Mouse (Mus musculus): ENCODE data around the gene Ecpas. TPM values are rescaled to one million over a fixed set of nuclear protein-coding genes. Genes with fewer than 3 reads are reported as not detected.

The Ecpas gene
- polyA plus RNA-seq, 1 experiment from 2014 or later, result 23.9 TPM

DNA sequence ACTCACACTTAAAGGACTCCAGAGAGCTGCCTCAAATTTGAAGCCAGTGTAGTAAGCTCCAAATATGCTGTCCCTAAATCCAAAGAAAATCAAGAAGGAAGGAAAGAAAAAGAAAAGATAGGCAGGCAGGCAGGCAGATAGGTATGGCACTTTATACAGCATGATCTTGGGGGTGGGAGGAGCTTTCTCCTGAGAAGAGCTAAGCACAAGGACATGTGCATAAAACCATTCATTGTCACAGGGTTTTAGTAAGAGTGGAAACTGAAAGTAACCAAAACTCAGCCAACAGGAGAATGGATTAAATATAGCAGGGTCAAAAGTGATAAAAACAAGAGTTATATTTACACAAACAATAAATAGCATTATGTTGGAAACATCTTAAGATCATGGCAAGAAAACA lies 14.2 kb downstream of the Ecpas start:
- H3K9me3 ChIP-seq, result no peaks in the 10 kb centered on the region
- no peak for DNase-seq (ENCODE audit: low spot score)
- no peaks in the 10 kb centered on the region for H3K27me3 ChIP-seq (ENCODE audit: insufficient read depth, poor library complexity, severe bottlenecking)
- H3K4me3 ChIP-seq, result no peak overlapping the region
- no peaks in the 10 kb centered on the region for H3K36me3 ChIP-seq
- no peaks in the 10 kb centered on the region for H3K4me1 ChIP-seq (replicated peaks)
- no peak overlapping the region for H3K27ac ChIP-seq

GRCm38 (mm10) chr4:58897436-58897835 lies 15.1 kb downstream of the Ecpas start:
- Histone ChIP-seq H3K4me3 (no peak overlapping the region), H3K27ac (no peak overlapping the region), H3K27me3 (ENCODE audit: insufficient read depth, poor library complexity, severe bottlenecking) (no peaks in the 10 kb centered on the region), H3K4me1 (replicated peaks) (no peaks in the 10 kb centered on the region), H3K9me3 (no peaks in the 10 kb centered on the region), H3K36me3 (no peaks in the 10 kb centered on the region)
- WGBS, result 73% methylated on average over 4 of the region's 4 CpGs
- DNase-seq (ENCODE audit: low spot score), result no peak

- no peak for DNase-seq (ENCODE audit: low spot score)
- no peak overlapping the region for H3K4me3 ChIP-seq
- H3K36me3 ChIP-seq, result no peaks in the 10 kb centered on the region
- no peaks in the 10 kb centered on the region for H3K4me1 ChIP-seq (replicated peaks)
- 90% methylated on average over 7 of the region's 7 CpGs for WGBS
- H3K27ac ChIP-seq, result no peak overlapping the region
- no peaks in the 10 kb centered on the region for H3K27me3 ChIP-seq (ENCODE audit: insufficient read depth, poor library complexity, severe bottlenecking)
- no peaks in the 10 kb centered on the region for H3K9me3 ChIP-seq
These were observed 18.1 kb downstream of the Ecpas start for GRCm38 (mm10) chr4:58894399-58894798.

GRCm38 (mm10) chr4:58890035-58890782 lies 22.3 kb downstream of the Ecpas start:
- Histone ChIP-seq H3K4me3 (no peak overlapping the region), H3K36me3 (no peaks in the 10 kb centered on the region), H3K27me3 (ENCODE audit: insufficient read depth, poor library complexity, severe bottlenecking) (no peaks in the 10 kb centered on the region), H3K4me1 (replicated peaks) (no peaks in the 10 kb centered on the region), H3K9me3 (no peaks in the 10 kb centered on the region), H3K27ac (no peak overlapping the region)
- no peak for DNase-seq (ENCODE audit: low spot score)
- 90% methylated on average over 4 of the region's 4 CpGs for WGBS

- no peaks in the 10 kb centered on the region for H3K36me3 ChIP-seq
- H3K9me3 ChIP-seq, result no peaks in the 10 kb centered on the region
- DNase-seq (ENCODE audit: low spot score), result no peak
- H3K27me3 ChIP-seq (ENCODE audit: insufficient read depth, poor library complexity, severe bottlenecking), result no peaks in the 10 kb centered on the region
- no peak overlapping the region for H3K4me3 ChIP-seq
- H3K4me1 ChIP-seq (replicated peaks), result no peaks in the 10 kb centered on the region
- H3K27ac ChIP-seq, result no peak overlapping the region
- WGBS, result 94% methylated on average over 1 of the region's 1 CpGs
These were observed 24.0 kb downstream of the Ecpas start for GRCm38 (mm10) chr4:58888568-58888967.

- WGBS, result 96% methylated on average over 3 of the region's 3 CpGs
- no peak for DNase-seq (ENCODE audit: low spot score)
- no peaks in the 10 kb centered on the region for H3K27me3 ChIP-seq (ENCODE audit: insufficient read depth, poor library complexity, severe bottlenecking)
These were observed 24.9 kb downstream of the Ecpas start for GRCm38 (mm10) chr4:58887626-58888025.

DNA sequence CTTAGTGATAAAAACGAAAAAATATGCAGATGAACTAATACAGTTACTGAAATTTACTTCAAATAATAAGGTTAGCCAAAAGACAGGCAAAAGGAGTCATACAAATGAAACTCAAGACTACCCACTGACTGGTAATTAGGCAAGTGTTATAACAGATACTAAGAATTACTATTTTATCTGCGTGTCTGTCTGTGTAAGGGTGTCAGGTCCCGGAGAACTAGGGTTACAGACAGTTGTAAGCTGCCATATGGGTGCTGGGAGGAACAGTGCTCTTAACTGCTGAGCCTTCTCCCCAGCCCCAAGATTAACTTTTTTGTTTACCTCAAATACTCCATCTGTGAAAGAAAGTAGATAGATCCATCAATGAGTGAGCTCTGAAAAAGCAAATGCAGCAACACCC lies 25.8 kb downstream of the Ecpas start:
- Histone ChIP-seq H3K4me1 (replicated peaks) (no peaks in the 10 kb centered on the region), H3K9me3 (no peaks in the 10 kb centered on the region), H3K27ac (no peak overlapping the region), H3K4me3 (no peak overlapping the region), H3K36me3 (peaks cover 1% of the 10 kb centered on the region; the same call in 1 of the 2 replicates), H3K27me3 (ENCODE audit: insufficient read depth, poor library complexity, severe bottlenecking) (no peaks in the 10 kb centered on the region)
- 92% methylated on average over 3 of the region's 3 CpGs for WGBS
- no peak for DNase-seq (ENCODE audit: low spot score)

More at GRCm38 (mm10) chr4:58887626-58888025, 24.9 kb downstream of the Ecpas start:
- Histone ChIP-seq H3K4me3 (no peak overlapping the region), H3K27ac (no peak overlapping the region), H3K9me3 (no peaks in the 10 kb centered on the region), H3K4me1 (replicated peaks) (no peaks in the 10 kb centered on the region), H3K36me3 (no peaks in the 10 kb centered on the region)

DNA sequence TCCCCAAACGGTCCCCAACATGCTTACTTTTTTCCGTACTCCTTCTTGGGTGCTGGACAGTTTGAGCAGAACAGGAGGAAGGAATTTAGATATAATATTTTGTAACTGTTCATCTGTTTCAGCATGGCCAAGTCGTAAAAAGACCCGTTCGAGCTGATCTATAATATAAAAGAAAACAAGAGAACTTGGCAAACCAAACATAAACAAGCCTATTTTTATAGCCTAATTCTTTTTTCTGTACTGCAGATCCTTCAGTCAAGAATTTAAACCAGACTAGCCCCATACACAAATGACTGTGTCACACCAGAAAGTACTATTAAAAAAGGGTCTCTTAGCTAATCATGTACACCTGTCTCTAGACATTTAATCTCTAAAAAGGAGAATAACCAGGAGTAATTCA lies 27.2 kb downstream of the Ecpas start:
- no peaks in the 10 kb centered on the region for H3K27me3 ChIP-seq (ENCODE audit: insufficient read depth, poor library complexity, severe bottlenecking)
- no peak overlapping the region for H3K27ac ChIP-seq
- DNase-seq (ENCODE audit: low spot score), result no peak
- H3K4me1 ChIP-seq (replicated peaks), result no peaks in the 10 kb centered on the region
- no peak overlapping the region for H3K4me3 ChIP-seq
- H3K9me3 ChIP-seq, result no peaks in the 10 kb centered on the region
- 94% methylated on average over 5 of the region's 5 CpGs for WGBS
- peaks cover 4% of the 10 kb centered on the region; the same call in 1 of the 2 replicates for H3K36me3 ChIP-seq

GRCm38 (mm10) chr4:58883841-58884240 lies 28.7 kb downstream of the Ecpas start:
- no peak overlapping the region for H3K4me3 ChIP-seq
- H3K9me3 ChIP-seq, result no peaks in the 10 kb centered on the region
- 76% methylated on average over 2 of the region's 2 CpGs for WGBS
- H3K4me1 ChIP-seq (replicated peaks), result no peaks in the 10 kb centered on the region
- no peak for DNase-seq (ENCODE audit: low spot score)
- no peak overlapping the region for H3K27ac ChIP-seq
- H3K27me3 ChIP-seq (ENCODE audit: insufficient read depth, poor library complexity, severe bottlenecking), result no peaks in the 10 kb centered on the region
- H3K36me3 ChIP-seq, result peaks cover 4% of the 10 kb centered on the region; the same call in 1 of the 2 replicates

DNA sequence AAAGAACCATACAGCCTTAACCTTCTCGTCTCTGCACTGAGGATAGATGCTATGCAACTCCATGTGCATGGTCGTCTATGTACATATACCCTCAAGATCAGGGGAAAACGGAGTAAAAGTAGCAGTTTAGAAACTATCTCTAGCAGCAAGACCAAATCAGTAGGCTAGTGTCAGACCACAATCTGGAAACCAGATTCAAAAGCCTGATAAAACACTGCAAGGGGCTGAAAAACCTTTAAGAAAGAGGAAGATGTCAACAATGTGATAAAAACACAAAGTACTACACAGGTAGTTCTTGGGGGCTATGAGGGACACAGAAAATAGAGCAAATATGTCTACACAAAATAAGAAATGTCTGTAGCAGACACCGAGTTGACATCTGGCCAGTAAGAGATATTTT lies 38.2 kb downstream of the Ecpas start:
- H3K27me3 ChIP-seq (ENCODE audit: insufficient read depth, poor library complexity, severe bottlenecking), result no peaks in the 10 kb centered on the region
- peaks cover 40% of the 10 kb centered on the region for H3K36me3 ChIP-seq
- H3K4me3 ChIP-seq, result no peak overlapping the region
- no peaks in the 10 kb centered on the region for H3K4me1 ChIP-seq (replicated peaks)
- WGBS, result 89% methylated on average over 4 of the region's 4 CpGs
- H3K9me3 ChIP-seq, result no peaks in the 10 kb centered on the region
- H3K27ac ChIP-seq, result no peak overlapping the region
- DNase-seq (ENCODE audit: low spot score), result no peak

- Histone ChIP-seq H3K27ac (no peak overlapping the region), H3K9me3 (no peaks in the 10 kb centered on the region), H3K27me3 (ENCODE audit: insufficient read depth, poor library complexity, severe bottlenecking) (no peaks in the 10 kb centered on the region), H3K36me3 (peaks cover 38% of the 10 kb centered on the region), H3K4me1 (replicated peaks) (no peaks in the 10 kb centered on the region), H3K4me3 (no peak overlapping the region)
- DNase-seq (ENCODE audit: low spot score), result no peak
- WGBS, result 92% methylated on average over 6 of the region's 6 CpGs
These were observed 45.3 kb downstream of the Ecpas start for GRCm38 (mm10) chr4:58867242-58867641.

DNA sequence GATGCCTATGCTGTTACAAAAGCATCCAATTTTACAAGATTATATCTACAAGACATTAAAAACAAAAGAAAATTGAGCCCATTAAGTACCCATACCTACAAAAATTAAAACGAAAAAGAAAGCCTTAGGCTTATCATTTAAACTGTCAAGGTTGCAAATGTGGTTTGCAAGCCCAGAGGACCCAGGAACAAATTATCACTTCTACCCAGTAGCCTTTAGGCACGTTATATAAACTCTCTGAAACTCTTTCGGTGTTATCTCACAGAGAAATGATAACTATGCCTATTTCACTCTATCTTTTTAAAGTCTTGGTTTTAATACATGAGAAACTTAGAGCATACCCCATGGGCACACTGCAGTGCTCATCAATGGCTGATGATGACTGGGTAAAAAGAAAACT lies 79.6 kb downstream of the Ecpas start:
- Histone ChIP-seq H3K9me3 (no peaks in the 10 kb centered on the region), H3K27ac (no peak overlapping the region), H3K4me1 (replicated peaks) (no peaks in the 10 kb centered on the region), H3K27me3 (ENCODE audit: insufficient read depth, poor library complexity, severe bottlenecking) (no peaks in the 10 kb centered on the region), H3K36me3 (peaks cover 66% of the 10 kb centered on the region), H3K4me3 (no peak overlapping the region)
- no peak for DNase-seq (ENCODE audit: low spot score)
- 91% methylated on average over 3 of the region's 3 CpGs for WGBS

GRCm38 (mm10) chr4:58825921-58826320 lies 86.6 kb downstream of the Ecpas start:
- H3K27ac ChIP-seq, result no peak overlapping the region
- H3K9me3 ChIP-seq, result no peaks in the 10 kb centered on the region
- WGBS, result 92% methylated on average over 4 of the region's 4 CpGs
- peaks cover 75% of the 10 kb centered on the region for H3K36me3 ChIP-seq
- no peak overlapping the region for H3K4me3 ChIP-seq
- no peaks in the 10 kb centered on the region for H3K4me1 ChIP-seq (replicated peaks)
- no peak for DNase-seq (ENCODE audit: low spot score)
- no peaks in the 10 kb centered on the region for H3K27me3 ChIP-seq (ENCODE audit: insufficient read depth, poor library complexity, severe bottlenecking)

GRCm38 (mm10) chr4:58787616-58788015 lies 124.9 kb downstream of the Ecpas start, which contains the start of gene Olfr267:
Gene Olfr267 (minus strand): TSS chr4:58787716.
- Histone ChIP-seq H3K4me1 (replicated peaks) (no peaks in the 10 kb centered on the region), H3K27me3 (ENCODE audit: insufficient read depth, poor library complexity, severe bottlenecking) (no peaks in the 10 kb centered on the region), H3K36me3 (no peaks in the 10 kb centered on the region), H3K4me3 (no peak within 1 kb of the TSS), H3K9me3 (no peaks in the 10 kb centered on the region), H3K27ac (no peak within 1 kb of the TSS)
- no peak for DNase-seq (ENCODE audit: low spot score)

Data from hindbrain, embryonic 10.5 days (tissue).